Mouse (Mus musculus) MEL (cell line): ENCODE measurements around the gene Gngt2. TPM values are rescaled to one million over a fixed set of nuclear protein-coding genes. Genes with fewer than 3 reads are reported as not detected.
A peak's percentile ranks its signal among the peaks of the same experiment; 100 is the strongest.

Source experiments
- DNase-seq: peaks from one replicate; pipeline ENCODE4 v3.0.0; 2011; ENCODE audit warnings: low read depth, low spot score
- H3K27ac ChIP-seq: 2 replicates; pipeline ENCODE4 v1.5.1; 2012; ENCODE audit warnings: low read depth, mild to moderate bottlenecking, control low read depth, low read length, moderate library complexity; ENCODE audit not compliant: control insufficient read depth
- H3K27me3 ChIP-seq, 2 experiments: fragments of 150-350 bp in 1 of 2; sonication (generic) in 1 of 2; 2 replicates each; pipeline ENCODE4 v1.6.1; 2012; ENCODE audit warnings: low read length in 2 of 2, mild to moderate bottlenecking in 2 of 2, improper control_type of control experiment in 1 of 2, moderate library complexity in 1 of 2; ENCODE audit not compliant: insufficient read depth in 2 of 2, control insufficient read depth in 1 of 2
- H3K36me3 ChIP-seq, 2 experiments: 2 replicates each; pipeline ENCODE4 v1.6.1; 2012 to 2014; ENCODE audit warnings: low read length in 2 of 2, improper control_type of control experiment in 1 of 2, inconsistent platforms in 1 of 2, mild to moderate bottlenecking in 1 of 2; ENCODE audit not compliant: insufficient read depth in 2 of 2, control insufficient read depth in 1 of 2
- H3K4me1 ChIP-seq, 2 experiments: fragments of 150-350 bp in 1 of 2; sonication (generic) in 1 of 2; 2 replicates each; pipeline ENCODE4 v1.6.1; 2012; ENCODE audit warnings: low read length in 2 of 2, improper control_type of control experiment in 1 of 2, mild to moderate bottlenecking in 1 of 2; ENCODE audit not compliant: insufficient read depth in 2 of 2, control insufficient read depth in 1 of 2
- H3K4me3 ChIP-seq, 2 experiments: fragments of 150-350 bp in 1 of 2; sonication (generic) in 1 of 2; 2 replicates each; pipeline ENCODE4 v1.5.1; 2012; ENCODE audit warnings: low read depth in 2 of 2, low read length in 2 of 2, mild to moderate bottlenecking in 2 of 2, moderate library complexity in 2 of 2, control low read depth in 1 of 2, improper control_type of control experiment in 1 of 2; ENCODE audit not compliant: control insufficient read depth in 1 of 2, insufficient read depth in 1 of 2
- H3K79me2 ChIP-seq: 2 replicates; pipeline ENCODE4 v1.6.1; 2012; ENCODE audit warnings: mild to moderate bottlenecking, low read length, moderate library complexity; ENCODE audit not compliant: control insufficient read depth, poor library complexity, insufficient read depth
- H3K9ac ChIP-seq: 2 replicates; pipeline ENCODE4 v1.6.1; 2012; ENCODE audit warnings: low read depth, mild to moderate bottlenecking, control low read depth, low read length, moderate library complexity; ENCODE audit not compliant: control insufficient read depth, poor library complexity, severe bottlenecking
- H3K9me3 ChIP-seq: fragments of 150-350 bp; sonication (generic); replicated peaks from 2 replicates; pipeline ENCODE4 v1.6.1; 2012; ENCODE audit warnings: mild to moderate bottlenecking, low read length, improper control_type of control experiment, moderate library complexity; ENCODE audit not compliant: insufficient read depth
- BHLHE40 ChIP-seq: IDR thresholded peaks from 2 replicates; pipeline ENCODE4 v1.6.1; 2012; ENCODE audit warnings: low read depth, mild to moderate bottlenecking, inconsistent platforms, low read length, improper control_type of control experiment, borderline replicate concordance
- CHD1 ChIP-seq: IDR thresholded peaks from 2 replicates; pipeline ENCODE4 v1.6.1; 2012; ENCODE audit warnings: low read depth, mild to moderate bottlenecking, inconsistent platforms, low read length, improper control_type of control experiment
- CHD2 ChIP-seq: IDR thresholded peaks from 2 replicates; pipeline ENCODE4 v1.6.1; 2011; ENCODE audit warnings: low read length, improper control_type of control experiment
- CTCF ChIP-seq, 3 experiments: IDR thresholded peaks in 2 of 3; conservative IDR thresholded peaks in 1 of 3; 2 replicates each; pipeline ENCODE4 v1.5.1; 2011 to 2012; ENCODE audit warnings: low read length in 3 of 3, low read depth in 2 of 3, mild to moderate bottlenecking in 2 of 3, improper control_type of control experiment in 1 of 3, inconsistent platforms in 1 of 3, mixed read lengths in 1 of 3, moderate library complexity in 1 of 3; ENCODE audit not compliant: control insufficient read depth in 1 of 3, insufficient read depth in 1 of 3, poor library complexity in 1 of 3, severe bottlenecking in 1 of 3
- E2F4 ChIP-seq: IDR thresholded peaks from 2 replicates; pipeline ENCODE4 v1.6.1; 2011; ENCODE audit warnings: low read depth, low read length, improper control_type of control experiment, borderline replicate concordance
- EP300 ChIP-seq, 2 experiments: IDR thresholded peaks; 2 replicates each; pipeline ENCODE4 v1.6.1; 2011; ENCODE audit warnings: improper control_type of control experiment in 2 of 2, low read length in 2 of 2, low read depth in 1 of 2, mild to moderate bottlenecking in 1 of 2
- ETS1 ChIP-seq: IDR thresholded peaks from 2 replicates; pipeline ENCODE4 v1.6.1; 2012; ENCODE audit warnings: low read depth, mild to moderate bottlenecking, inconsistent platforms, low read length, improper control_type of control experiment, moderate library complexity
- GABPA ChIP-seq: IDR thresholded peaks from 2 replicates; pipeline ENCODE4 v1.6.1; 2012; ENCODE audit warnings: low read depth, mild to moderate bottlenecking, inconsistent platforms, low read length, improper control_type of control experiment, moderate library complexity
- GATA1 ChIP-seq: IDR thresholded peaks from 2 replicates; pipeline ENCODE4 v1.6.1; 2011; ENCODE audit warnings: low read depth, low read length, improper control_type of control experiment
- JUND ChIP-seq: IDR thresholded peaks from 2 replicates; pipeline ENCODE4 v1.6.1; 2011; ENCODE audit warnings: low read depth, mild to moderate bottlenecking, improper control_type of control experiment, low read length
- KAT2A ChIP-seq: conservative IDR thresholded peaks from 2 replicates; pipeline ENCODE4 v1.6.1; 2012; ENCODE audit warnings: low read depth, low read length, improper control_type of control experiment, inconsistent platforms
- MAFK ChIP-seq: IDR thresholded peaks from 2 replicates; pipeline ENCODE4 v1.6.1; 2011; ENCODE audit warnings: low read depth, mild to moderate bottlenecking, low read length, improper control_type of control experiment, borderline replicate concordance
- MAX ChIP-seq: IDR thresholded peaks from 2 replicates; pipeline ENCODE4 v1.6.1; 2011; ENCODE audit warnings: low read length, improper control_type of control experiment
- MAZ ChIP-seq: IDR thresholded peaks from 2 replicates; pipeline ENCODE4 v1.6.1; 2012; ENCODE audit warnings: low read depth, mild to moderate bottlenecking, inconsistent platforms, low read length, improper control_type of control experiment
- MXI1 ChIP-seq: IDR thresholded peaks from 2 replicates; pipeline ENCODE4 v1.6.1; 2011; ENCODE audit warnings: mild to moderate bottlenecking, low read depth, low read length, improper control_type of control experiment
- MYB ChIP-seq: IDR thresholded peaks from 2 replicates; pipeline ENCODE4 v1.6.1; 2011; ENCODE audit warnings: mild to moderate bottlenecking, low read depth, low read length, improper control_type of control experiment
- MYC ChIP-seq: IDR thresholded peaks from 2 replicates; pipeline ENCODE4 v1.6.1; 2011; ENCODE audit warnings: low read depth, mild to moderate bottlenecking, low read length, improper control_type of control experiment, moderate library complexity
- NELFE ChIP-seq: IDR thresholded peaks from 2 replicates; pipeline ENCODE4 v1.6.1; 2011; ENCODE audit warnings: low read depth, low read length, improper control_type of control experiment
- POLR2A ChIP-seq, 2 experiments: IDR thresholded peaks; 2 replicates each; pipeline ENCODE4 v1.6.1; 2011 to 2012; ENCODE audit warnings: low read length in 2 of 2, mild to moderate bottlenecking in 2 of 2, control low read depth in 1 of 2, improper control_type of control experiment in 1 of 2, low read depth in 1 of 2, moderate library complexity in 1 of 2; ENCODE audit not compliant: control insufficient read depth in 1 of 2, insufficient read depth in 1 of 2, poor library complexity in 1 of 2
- POLR2AphosphoS2 ChIP-seq: IDR thresholded peaks from 2 replicates; pipeline ENCODE4 v1.6.1; 2011; ENCODE audit warnings: low read length, improper control_type of control experiment
- POLR2AphosphoS5 ChIP-seq: IDR thresholded peaks from 2 replicates; pipeline ENCODE4 v1.6.1; 2012; ENCODE audit warnings: low read depth, borderline replicate concordance, mild to moderate bottlenecking, inconsistent platforms, low read length, moderate library complexity, mixed read lengths
- RAD21 ChIP-seq: IDR thresholded peaks from 2 replicates; pipeline ENCODE4 v1.6.1; 2011; ENCODE audit warnings: mild to moderate bottlenecking, low read depth, low read length, improper control_type of control experiment
- SIN3A ChIP-seq: IDR thresholded peaks from 2 replicates; pipeline ENCODE4 v1.6.1; 2012; ENCODE audit warnings: low read length, improper control_type of control experiment, inconsistent platforms
- SMC3 ChIP-seq: IDR thresholded peaks from 2 replicates; pipeline ENCODE4 v1.6.1; 2011; ENCODE audit warnings: low read depth, low read length, improper control_type of control experiment
- TBP ChIP-seq: IDR thresholded peaks from 2 replicates; pipeline ENCODE4 v1.8.0; 2011; ENCODE audit warnings: low read depth, low read length, improper control_type of control experiment
- UBTF ChIP-seq: IDR thresholded peaks from 2 replicates; pipeline ENCODE4 v1.6.1; 2012; ENCODE audit warnings: low read depth, mild to moderate bottlenecking, inconsistent platforms, low read length, improper control_type of control experiment, moderate library complexity, borderline replicate concordance; ENCODE audit not compliant: insufficient read depth
- USF1 ChIP-seq: IDR thresholded peaks from 2 replicates; pipeline ENCODE4 v1.6.1; 2014; ENCODE audit warnings: low read depth, mild to moderate bottlenecking, inconsistent platforms, low read length, improper control_type of control experiment, moderate library complexity
- ZC3H11A ChIP-seq: IDR thresholded peaks from 2 replicates; pipeline ENCODE4 v1.6.1; 2012; ENCODE audit warnings: low read depth, mild to moderate bottlenecking, inconsistent platforms, low read length, improper control_type of control experiment
- ZKSCAN1 ChIP-seq: IDR thresholded peaks from 2 replicates; pipeline ENCODE4 v1.6.1; 2012; ENCODE audit warnings: low read depth, mild to moderate bottlenecking, inconsistent platforms, low read length, improper control_type of control experiment, moderate library complexity
- ZMIZ1 ChIP-seq: IDR thresholded peaks from 2 replicates; pipeline ENCODE4 v1.6.1; 2012; ENCODE audit warnings: low read depth, mild to moderate bottlenecking, inconsistent platforms, low read length, improper control_type of control experiment, moderate library complexity
- polyA plus RNA-seq, 2 experiments: library from polyadenylated mRNA; stranded (reverse) in 1 of 2; unstranded in 1 of 2; fragments of >175 nt in 1 of 2; fragments of >200 nt in 1 of 2; gene quantifications; 2 replicates each; pipeline versions ENCODE4 v1.2.1 to v1.2.4; 2012; ENCODE audit warnings: low replicate concordance in 2 of 2, low read depth in 1 of 2; ENCODE audit not compliant: insufficient read length in 2 of 2, insufficient read depth in 1 of 2, missing spikeins in 1 of 2
- total RNA-seq: library from RNA; depleted of rRNA; stranded (reverse); fragments of 300-350 nt; gene quantifications from 2 replicates; pipeline ENCODE4 v1.2.3, GENCODE M21; 2012

The Gngt2 gene
- total and polyA plus RNA-seq, 3 experiments = 23.5 to 25.9 TPM; not detected in 1

DNA sequence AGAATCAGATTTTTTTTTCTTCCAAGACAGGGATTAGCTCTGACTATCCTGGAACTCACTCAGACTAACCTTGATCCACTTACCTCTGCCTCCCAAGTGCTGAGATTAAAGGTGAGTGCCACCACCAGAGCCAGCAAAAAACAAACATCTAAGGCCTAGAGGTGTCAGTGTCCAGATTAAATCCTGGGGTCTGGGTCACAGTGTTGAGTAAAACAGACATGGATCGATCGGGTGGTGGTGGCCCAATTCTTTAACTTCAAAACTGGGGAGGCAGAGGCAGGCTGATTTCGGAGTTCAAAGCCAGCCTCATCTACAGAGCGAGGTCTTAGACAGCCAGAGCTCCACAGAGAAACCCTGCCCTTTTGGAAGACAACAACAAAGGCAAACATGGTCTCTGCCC, 14.6 kb upstream of the Gngt2 start:
- no peaks in the 10 kb centered on the region for H3K9me3 ChIP-seq
- TF ChIP-seq ZMIZ1 = no peak
- TF ChIP-seq JUND = no peak
- no peak for TF ChIP-seq MAX
- no peak for TF ChIP-seq RAD21
- no peak for TF ChIP-seq POLR2AphosphoS2
- no peak for TF ChIP-seq TBP
- TF ChIP-seq MYC = no peak
- no peak for TF ChIP-seq UBTF
- no peak for TF ChIP-seq USF1
- TF ChIP-seq SMC3 = no peak
- TF ChIP-seq ZC3H11A = no peak
- no peak for TF ChIP-seq EP300 (IDR thresholded peaks at IDR 0.05; ENCODE audit: low read depth in 1 of 2, low read length in 2 of 2)
- TF ChIP-seq GATA1 = no peak
- no peak for TF ChIP-seq MYB
- no peak for TF ChIP-seq ETS1
- TF ChIP-seq CHD1 = no peak
- TF ChIP-seq POLR2AphosphoS5 = no peak
- H3K9ac ChIP-seq = no peak overlapping the region
- peaks cover 5% of the 10 kb centered on the region; the same call in 1 of the 2 replicates for H3K79me2 ChIP-seq
- H3K36me3 ChIP-seq = peaks cover 0 to 21% of the 10 kb centered on the region in 2 experiments; a peak in 2 of 4 replicates
- no peak overlapping the region for H3K27ac ChIP-seq
- H3K4me3 ChIP-seq = no peak overlapping the region
- H3K27me3 ChIP-seq = no peaks in the 10 kb centered on the region
- H3K4me1 ChIP-seq = peaks cover 15 to 25% of the 10 kb centered on the region in 2 experiments
- DNase-seq = no peak

DNA sequence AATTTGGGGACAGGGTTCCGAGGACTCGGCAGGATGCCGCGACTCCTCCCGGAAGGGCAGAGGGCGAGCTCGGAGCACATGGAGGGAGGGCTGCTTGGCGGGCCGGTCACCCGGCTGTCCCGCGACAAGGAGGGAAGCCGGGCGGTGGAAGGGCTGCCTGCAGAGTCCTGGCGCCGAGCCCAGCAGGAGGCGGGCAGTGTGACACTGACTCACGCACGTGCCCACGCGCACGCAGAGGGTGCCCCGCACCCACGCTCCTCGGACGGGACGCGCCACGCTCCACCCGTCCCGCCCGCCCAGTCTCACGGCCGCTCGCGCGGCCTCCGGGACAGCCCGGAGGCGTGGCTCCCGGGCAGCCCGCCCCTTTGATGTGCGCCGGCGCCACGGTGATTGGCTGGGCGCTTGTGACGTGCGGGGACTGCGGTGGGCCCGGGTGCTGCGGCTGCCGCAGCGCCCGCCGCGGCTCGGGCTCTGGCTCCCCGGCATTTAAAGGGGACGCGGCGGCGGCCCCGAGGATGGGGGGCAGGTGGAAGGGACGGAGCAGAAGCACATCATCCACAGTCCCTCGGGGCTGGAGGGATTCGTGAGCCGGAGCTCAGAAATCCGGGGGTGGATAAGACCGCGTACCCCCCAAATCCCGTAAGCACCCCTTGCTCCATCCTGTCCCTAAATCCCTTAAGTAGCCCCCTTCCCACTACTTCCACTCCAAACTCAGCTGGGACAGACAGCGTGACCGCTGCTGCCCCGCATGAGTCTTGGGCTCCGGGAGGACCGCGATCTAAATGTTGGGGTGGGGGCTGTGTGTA, 12.7 kb upstream of the Gngt2 start, which contains the start of gene Phospho1:
Phospho1 (plus strand) TSS at position 429 of the 806 bp plus-strand sequence.
- peak within 1 kb of the TSS; percentile 69 to 93 for H3K4me3 ChIP-seq
- H3K79me2 ChIP-seq = peaks cover 5% of the 10 kb centered on the region; the same call in 1 of the 2 replicates
- H3K27ac ChIP-seq = peak within 1 kb of the TSS; percentile 27
- peak within 1 kb of the TSS; percentile 85 for H3K9ac ChIP-seq
- no peaks in the 10 kb centered on the region for H3K9me3 ChIP-seq
- H3K27me3 ChIP-seq = no peaks in the 10 kb centered on the region
- DNase-seq = peak; percentile 97
- H3K36me3 ChIP-seq = peaks cover 0 to 32% of the 10 kb centered on the region in 2 experiments; a peak in 2 of 4 replicates
- H3K4me1 ChIP-seq = peaks cover 29 to 39% of the 10 kb centered on the region in 2 experiments
- TF ChIP-seq JUND = no peak
- TF ChIP-seq ZKSCAN1 = no peak
- no peak for TF ChIP-seq CHD2
- TF ChIP-seq POLR2A (IDR thresholded peaks at IDR 0.05; ENCODE audit: control insufficient read depth in 1 of 2, insufficient read depth in 1 of 2, low read depth in 1 of 2, low read length in 2 of 2, poor library complexity in 1 of 2) = peak; percentile 95 to 98
- peak; percentile 95 for TF ChIP-seq NELFE
- TF ChIP-seq E2F4 = no peak
- peak; percentile 77 for TF ChIP-seq SIN3A
- TF ChIP-seq BHLHE40 = peak; percentile 92
- TF ChIP-seq GABPA = no peak
- no peak for TF ChIP-seq KAT2A
- TF ChIP-seq MXI1 = peak; percentile 90
- peak; percentile 34; the same call in 1 of the 2 replicates for TF ChIP-seq USF1
- 0 out of 6 replicates have a peak, but pooled peaks of 1 of the 3 experiments have one; percentile 0 for TF ChIP-seq CTCF (IDR thresholded peaks at IDR 0.05 in 2 of 3, conservative IDR thresholded peaks at IDR 0.05 in 1 of 3; ENCODE audit: control insufficient read depth in 1 of 3, insufficient read depth in 1 of 3, low read depth in 2 of 3, low read length in 3 of 3, poor library complexity in 1 of 3, severe bottlenecking in 1 of 3)
- TF ChIP-seq MAZ = peak; percentile 74; the same call in 1 of the 2 replicates
- no peak for TF ChIP-seq EP300 (IDR thresholded peaks at IDR 0.05; ENCODE audit: low read depth in 1 of 2, low read length in 2 of 2)
- peak; percentile 93 for TF ChIP-seq MYC
- TF ChIP-seq ETS1 = no peak; the same call in 1 of the 2 replicates
- no peak for TF ChIP-seq GATA1
- TF ChIP-seq POLR2AphosphoS5 = no peak
- 0 out of 2 replicates have a peak, but pooled peaks have one; percentile 44 for TF ChIP-seq TBP
- TF ChIP-seq MAFK = no peak
